ENCODE assay signal across 18 mouse cellular contexts in genomic region chr3:79595468-79595867, GRCm38 (mm10).
"Had no signal": no experiment of that assay in that cellular context is flagged by ENCODE, and none has a peak within 500 bp of the region (broad histone marks: within the 10 kb centered on the region; RNA-seq: fewer than 3 reads in every experiment).

No protein-coding gene starts in this region.

- H3K27ac ChIP-seq: midbrain, embryonic 10.5 days; midbrain, embryonic 12.5 days; neural tube, embryonic 13.5 days; neural tube, embryonic 15.5 days had no signal

- H3K4me3 ChIP-seq: midbrain, embryonic 10.5 days; midbrain, embryonic 12.5 days; myocyte; neural tube, embryonic 13.5 days; neural tube, embryonic 15.5 days had no signal

- DNase-seq: lung, embryonic 14.5 days; lung, postnatal 10 days; lung, postnatal 4 days; midbrain, embryonic 14.5 days; retina, postnatal 1 day; right cerebral cortex, adult 18-20 months; right cerebral cortex, postnatal 25 days; right cerebral cortex, postnatal 4 days; spleen, adult 18-20 months; thymus, adult 18-20 months; thymus, postnatal 14 days; thymus, postnatal 36 days had no signal

- ATAC-seq: midbrain, embryonic 16.5 days had no signal

- H3K9me3 ChIP-seq: midbrain, embryonic 10.5 days; midbrain, embryonic 12.5 days; neural tube, embryonic 13.5 days; neural tube, embryonic 15.5 days had no signal

- H3K27me3 ChIP-seq: midbrain, embryonic 12.5 days; neural tube, embryonic 13.5 days; neural tube, embryonic 15.5 days had no signal

- H3K4me2 ChIP-seq: lung, embryonic 14.5 days; midbrain, embryonic 12.5 days; neural tube, embryonic 13.5 days; neural tube, embryonic 15.5 days had no signal

- H3K9ac ChIP-seq: lung, embryonic 14.5 days; midbrain, embryonic 12.5 days; neural tube, embryonic 13.5 days; neural tube, embryonic 15.5 days had no signal
